Mouse (Mus musculus) C2C12 (cell line): ENCODE results near the gene Cttnbp2.

Source experiments
- CEBPB ChIP-seq: IDR thresholded peaks from one replicate; pipeline ENCODE4 v1.6.1; 2011; ENCODE audit warnings: low read depth, mild to moderate bottlenecking, control low read depth, moderate library complexity
- CTCF ChIP-seq: IDR thresholded peaks from one replicate; pipeline ENCODE4 v1.5.1; 2011; ENCODE audit not compliant: control insufficient read depth, insufficient read depth, insufficient read length
- MYOD1 ChIP-seq: IDR thresholded peaks from one replicate; pipeline ENCODE4 v1.6.1; 2011; ENCODE audit warnings: low read depth; ENCODE audit not compliant: control insufficient read depth, insufficient read length
- MYOG ChIP-seq: IDR thresholded peaks from one replicate; pipeline ENCODE4 v1.6.1; 2011; ENCODE audit not compliant: control insufficient read depth, insufficient read length; ENCODE audit errors: extremely low read depth

DNA sequence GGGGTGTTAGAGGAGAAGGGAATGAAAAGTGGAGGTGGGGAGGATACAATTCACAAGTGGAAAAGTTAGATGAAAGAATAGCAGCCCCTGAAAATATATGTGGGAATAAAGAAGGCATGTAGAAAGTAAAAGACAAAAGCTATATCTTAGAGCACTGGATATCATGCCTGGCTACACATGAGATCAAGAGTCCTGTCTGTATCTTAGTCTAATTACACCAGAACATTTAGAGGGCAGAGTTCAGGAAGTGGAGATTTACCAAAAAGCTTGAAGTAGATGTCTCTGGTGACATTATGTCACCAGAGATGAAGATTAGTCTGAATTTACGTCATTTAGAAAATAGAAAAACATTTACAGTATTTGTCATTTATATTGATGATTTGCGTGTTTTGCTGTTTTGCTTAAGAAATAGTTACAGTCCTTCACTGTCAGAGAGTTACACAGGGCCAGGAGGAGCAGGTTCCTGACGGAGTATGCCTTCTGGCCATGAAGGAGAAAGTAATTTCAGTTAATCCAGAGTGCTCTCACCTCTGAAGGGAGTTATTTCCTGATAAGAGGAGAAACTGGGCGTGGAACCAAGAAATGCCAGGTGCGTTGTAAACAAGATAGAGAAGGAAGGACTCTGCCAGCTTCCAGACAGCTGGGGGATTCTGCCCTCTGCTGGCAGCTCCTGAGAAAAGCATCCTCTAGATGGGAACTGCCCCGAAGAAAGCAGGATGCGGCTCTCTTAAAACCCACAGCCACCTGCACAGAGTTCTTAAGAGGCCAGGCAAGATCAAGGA is 142.0 kb downstream of the Cttnbp2 start:
- no peak for TF ChIP-seq CEBPB
- no peak for TF ChIP-seq MYOD1
- TF ChIP-seq CTCF: peak; percentile 44
- TF ChIP-seq MYOG: no peak
